Mouse (Mus musculus): ENCODE measurements around the gene Ugcg.

GRCm38 (mm10) chr4:59194731-59195496 lies 5.9 kb downstream of the Ugcg start:
- TF ChIP-seq ZC3H11A (IDR thresholded peaks at IDR 0.05; ENCODE audit: low read depth, low read length): no peak
- TF ChIP-seq UBTF (IDR thresholded peaks at IDR 0.05; ENCODE audit: borderline replicate concordance, insufficient read depth, low read depth, low read length): no peak
- TF ChIP-seq E2F4 (IDR thresholded peaks at IDR 0.05; ENCODE audit: borderline replicate concordance, low read depth, low read length): no peak
- no peak for TF ChIP-seq EP300 (IDR thresholded peaks at IDR 0.05; ENCODE audit: low read depth in 1 of 2, low read length in 2 of 2)
- no peak for TF ChIP-seq POLR2A (IDR thresholded peaks at IDR 0.05; ENCODE audit: control insufficient read depth in 1 of 2, insufficient read depth in 1 of 2, low read depth in 1 of 2, low read length in 2 of 2, poor library complexity in 1 of 2)
- no peak for TF ChIP-seq TCF12 (IDR thresholded peaks at IDR 0.05; ENCODE audit: low read depth, low read length)
- TF ChIP-seq TBP (IDR thresholded peaks at IDR 0.05; ENCODE audit: low read depth, low read length): no peak
- no peak for TF ChIP-seq POLR2AphosphoS2 (IDR thresholded peaks at IDR 0.05; ENCODE audit: low read length)
- TF ChIP-seq GABPA (IDR thresholded peaks at IDR 0.05; ENCODE audit: low read depth, low read length): no peak
- TF ChIP-seq CTCF (IDR thresholded peaks at IDR 0.05 in 2 of 3, conservative IDR thresholded peaks at IDR 0.05 in 1 of 3; ENCODE audit: control insufficient read depth in 1 of 3, insufficient read depth in 1 of 3, low read depth in 2 of 3, low read length in 3 of 3, poor library complexity in 1 of 3, severe bottlenecking in 1 of 3): no peak
- no peak for TF ChIP-seq MAX (IDR thresholded peaks at IDR 0.05; ENCODE audit: low read length)
- TF ChIP-seq MAFK (IDR thresholded peaks at IDR 0.05; ENCODE audit: borderline replicate concordance, low read depth, low read length): no peak
- no peak for TF ChIP-seq JUND (IDR thresholded peaks at IDR 0.05; ENCODE audit: low read depth, low read length)
